Mouse (Mus musculus) gastrocnemius, adult 2 months (tissue): ENCODE measurements around the gene Gm44973. TPM values are rescaled to one million over a fixed set of nuclear protein-coding genes. Genes with fewer than 3 reads are reported as not detected.
A peak's percentile ranks its signal among the peaks of the same experiment; 100 is the strongest.
"Not testable (repeated sequence)": the region's sequence is repeated elsewhere in the genome, so short reads cannot be mapped to it uniquely, and the experiment has no call there.

ENCODE experiments used
- DNase-seq: peaks from one replicate; pipeline ENCODE4 v3.0.0; 2022
- H3K27ac ChIP-seq: fragments of 200-600 bp; 2 replicates; pipeline ENCODE4 v1.8.1; 2022; ENCODE audit warnings: mild to moderate bottlenecking
- H3K4me3 ChIP-seq: fragments of 200-600 bp; 2 replicates; pipeline ENCODE4 v1.8.1; 2022; ENCODE audit warnings: mild to moderate bottlenecking, moderate library complexity
- CTCF ChIP-seq: fragments of 200-600 bp; IDR thresholded peaks from 2 replicates; pipeline ENCODE4 v1.8.1; 2022; ENCODE audit warnings: antibody characterized with exemption, mild to moderate bottlenecking, moderate library complexity
- intact Hi-C: fragments of 180-260 bp; cut with DNase I; formaldehyde crosslinking; loops from one replicate; pipeline ENCODE4 v1.15.1; 2025
- total RNA-seq, 2 experiments: library from RNA; stranded (reverse); gene quantifications; 2 replicates each; pipeline ENCODE4 v1.2.3; 2021

Gm44973 gene
- total RNA-seq, 2 experiments from 2014 or later, result not detected

DNA sequence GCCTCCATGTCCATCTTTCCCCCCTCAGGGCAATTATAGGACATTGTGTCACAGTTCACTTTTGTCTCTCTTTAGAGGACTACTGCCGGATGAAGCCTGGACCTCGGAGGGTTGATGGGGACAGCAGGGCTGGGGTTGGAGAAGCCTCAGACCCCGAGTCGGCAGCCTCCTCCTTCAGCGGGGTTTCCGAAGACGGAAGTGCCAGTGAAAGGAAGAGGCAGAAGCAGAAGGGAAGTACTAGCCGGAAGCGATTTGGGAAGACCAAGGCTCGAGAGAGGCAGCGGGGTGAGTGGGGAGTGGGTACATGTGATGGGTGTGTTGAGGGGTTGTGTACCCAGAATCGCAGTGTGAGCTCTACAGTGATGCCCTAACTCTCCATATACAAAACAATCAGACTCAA lies 44.1 kb downstream of the Gm44973 start:
- peak; percentile 20 for DNase-seq
- intact Hi-C loops, result no loop called here
- no peak for TF ChIP-seq CTCF
- H3K27ac ChIP-seq, result 0 out of 2 replicates have a peak overlapping the region, but pooled peaks have one; percentile 99
- H3K4me3 ChIP-seq, result no peak overlapping the region; the same call in 1 of the 2 replicates

- H3K4me3 ChIP-seq, result peak overlapping the region; percentile 91
- intact Hi-C loops, result loop anchor here (2.0 to 5.0 kb wide), 3 partner anchors 45 to 923 kb away; partner anchors contain the start of genes Fiz1, Gm44973, Leng8 and Zfp524
- DNase-seq, result peak; percentile 86
- TF ChIP-seq CTCF, result peak; percentile 78
- peak overlapping the region; percentile 99 for H3K27ac ChIP-seq
Observed at GRCm38 (mm10) chr7:5060239-5060731, 45.0 kb downstream of the Gm44973 start.

GRCm38 (mm10) chr7:5060944-5061773 lies 45.9 kb downstream of the Gm44973 start:
- Histone ChIP-seq H3K4me3 (peak overlapping the region; percentile 91), H3K27ac (peak overlapping the region; percentile 99)
- peak; percentile 99 for DNase-seq
- intact Hi-C loops, result loop anchor here (2.0 to 5.0 kb wide), 3 partner anchors 46 to 924 kb away; partner anchors contain the start of genes Fiz1, Gm44973, Leng8 and Zfp524
- TF ChIP-seq CTCF, result peak; percentile 76

GRCm38 (mm10) chr7:5061774-5062359 lies 46.6 kb downstream of the Gm44973 start, which contains the start of gene U2af2:
U2af2 (plus strand) TSS chr7:5062143.
- peak within 1 kb of the TSS; percentile 91 for H3K4me3 ChIP-seq
- TF ChIP-seq CTCF, result no peak
- DNase-seq, result peak; percentile 98
- intact Hi-C loops, result loop anchor here (1.0 to 5.0 kb wide), 4 partner anchors 18 to 925 kb away; partner anchors contain the start of genes Epn1, Fiz1, Gm44973 and Leng8
- H3K27ac ChIP-seq, result peak within 1 kb of the TSS; percentile 99

- Histone ChIP-seq H3K27ac (peak overlapping the region; percentile 99), H3K4me3 (peak overlapping the region; percentile 91)
- no peak for DNase-seq
- intact Hi-C loops, result loop anchor here (1.0 to 5.0 kb wide), 3 partner anchors 18 to 925 kb away; partner anchors contain the start of genes Epn1 and Leng8
- no peak for TF ChIP-seq CTCF
Observed at GRCm38 (mm10) chr7:5062360-5063001, 47.2 kb downstream of the Gm44973 start.

GRCm38 (mm10) chr7:5064886-5065285 lies 49.6 kb downstream of the Gm44973 start:
- no peak for DNase-seq
- Histone ChIP-seq H3K27ac (no peak overlapping the region), H3K4me3 (no peak overlapping the region)
- intact Hi-C loops, result loop anchor here (5.0 kb wide), 2 partner anchors 508 to 928 kb away; partner anchors contain the start of gene Leng8
- TF ChIP-seq CTCF, result no peak

DNA sequence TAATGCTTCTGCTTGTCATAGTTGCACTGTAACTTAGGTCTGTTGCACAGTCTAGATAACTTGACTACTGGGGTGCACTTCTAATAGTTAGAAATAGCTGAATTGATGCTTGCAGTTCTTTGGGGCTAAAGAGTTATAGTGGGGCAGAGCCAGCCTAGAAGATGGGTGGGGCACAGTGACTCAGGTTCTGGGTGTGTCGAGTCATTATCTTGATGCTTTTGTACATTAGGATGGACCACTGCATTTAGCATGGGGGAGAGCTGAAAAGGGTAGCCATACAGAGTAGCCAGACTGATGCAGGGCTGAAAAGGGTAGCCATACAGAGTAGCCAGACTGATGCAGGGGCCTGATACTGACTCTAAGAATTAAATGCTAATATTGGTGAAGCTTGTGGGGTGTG lies 58.3 kb downstream of the Gm44973 start:
- no peak for DNase-seq
- TF ChIP-seq CTCF, result no peak
- no peak overlapping the region for H3K27ac ChIP-seq
- H3K4me3 ChIP-seq, result no peak overlapping the region
- intact Hi-C loops, result no loop called here

GRCm38 (mm10) chr7:5074984-5075383 lies 59.7 kb downstream of the Gm44973 start:
- no peak for DNase-seq
- Histone ChIP-seq H3K4me3 (no peak overlapping the region), H3K27ac (no peak overlapping the region)
- no peak for TF ChIP-seq CTCF
- intact Hi-C loops, result no loop called here

- TF ChIP-seq CTCF, result no peak
- Histone ChIP-seq H3K4me3 (no peak overlapping the region), H3K27ac (no peak overlapping the region)
- intact Hi-C loops, result no loop called here
- DNase-seq, result no peak
Observed at GRCm38 (mm10) chr7:5076931-5077330, 61.6 kb downstream of the Gm44973 start.

DNA sequence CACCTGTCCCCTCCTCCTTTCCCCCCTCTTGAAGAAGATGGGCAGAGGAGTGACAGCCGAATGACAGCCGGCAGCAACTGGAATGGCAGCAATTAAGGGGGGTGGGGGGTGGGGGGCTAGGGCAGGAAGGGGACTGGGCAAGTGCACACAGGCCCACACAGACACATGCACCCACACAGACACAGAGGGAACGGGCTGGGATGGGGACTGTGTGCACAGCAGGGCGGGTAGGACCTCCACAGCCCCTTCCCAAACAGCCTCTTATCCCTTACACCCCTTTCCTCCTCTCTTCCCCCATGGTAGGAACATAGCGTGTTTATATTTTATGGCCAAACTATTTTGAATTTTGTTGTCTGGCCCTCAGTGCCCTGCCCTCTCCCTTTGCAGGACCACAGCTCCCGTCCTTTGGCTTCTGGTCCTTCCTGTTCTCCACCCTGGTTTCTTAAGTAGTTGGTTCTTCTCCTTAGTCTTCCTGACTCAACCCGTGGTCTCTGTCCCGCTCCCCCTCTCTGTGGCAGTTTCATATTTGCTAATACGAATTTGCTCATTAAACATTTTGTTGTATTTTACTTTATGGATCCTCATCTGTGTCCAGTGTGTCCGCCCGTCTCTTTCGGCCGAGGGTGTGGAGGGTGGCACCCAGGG lies 64.2 kb downstream of the Gm44973 start:
- Histone ChIP-seq H3K4me3 (peak overlapping the region; percentile 100), H3K27ac (peak overlapping the region; percentile 97)
- not testable (repeated sequence) for DNase-seq
- intact Hi-C loops, result loop anchor here (1.0 to 2.0 kb wide), 2 partner anchors 17 to 45 kb away; partner anchors contain the start of genes Rasl2-9 and U2af2

GRCm38 (mm10) chr7:5080010-5080751 lies 64.9 kb downstream of the Gm44973 start, which contains the start of gene Epn1:
Epn1 (plus strand) TSS chr7:5080235.
- Histone ChIP-seq H3K27ac (peak within 1 kb of the TSS; percentile 97), H3K4me3 (peak within 1 kb of the TSS; percentile 100)
- TF ChIP-seq CTCF, result no peak
- intact Hi-C loops, result loop anchor here (1.0 to 2.0 kb wide), 2 partner anchors 18 to 45 kb away; partner anchors contain the start of genes Rasl2-9 and U2af2
- peak; percentile 99 for DNase-seq
